Mouse (Mus musculus): Measurements from ENCODE around the gene Gm4027.
"Not testable (repeated sequence)": the region's sequence is repeated elsewhere in the genome, so short reads cannot be mapped to it uniquely, and the experiment has no call there.

Gm4027 gene

GRCm38 (mm10) chr12:87618569-87618968 is at the start of gene Gm4027:
Gene Gm4027, plus strand, starts transcription at chr12:87618869.
- not testable (repeated sequence) for DNase-seq (ENCODE audit: inconsistent ontology term)

GRCm38 (mm10) chr12:87601388-87601787 is 17.3 kb upstream of the Gm4027 start:
- not testable (repeated sequence) for DNase-seq (ENCODE audit: inconsistent ontology term)

GRCm38 (mm10) chr12:87602388-87602787 is 16.3 kb upstream of the Gm4027 start, which contains the start of gene Oog1:
Gene Oog1, plus strand, starts transcription at chr12:87602688.
- not testable (repeated sequence) for DNase-seq (ENCODE audit: inconsistent ontology term)

- not testable (repeated sequence) for DNase-seq (ENCODE audit: inconsistent ontology term)
These were observed 25.9 kb downstream of the Gm4027 start, which contains the start of gene Gm16381 for GRCm38 (mm10) chr12:87644520-87644919. Gene Gm16381, minus strand, starts transcription at chr12:87644620.

GRCm38 (mm10) chr12:87652916-87653703 is 34.4 kb downstream of the Gm4027 start:
- not testable (repeated sequence) for DNase-seq (ENCODE audit: inconsistent ontology term)

Measured in Muller cell, postnatal 12 days (primary cell).